Mouse (Mus musculus): ENCODE results near the gene Ifitm10.

DNA sequence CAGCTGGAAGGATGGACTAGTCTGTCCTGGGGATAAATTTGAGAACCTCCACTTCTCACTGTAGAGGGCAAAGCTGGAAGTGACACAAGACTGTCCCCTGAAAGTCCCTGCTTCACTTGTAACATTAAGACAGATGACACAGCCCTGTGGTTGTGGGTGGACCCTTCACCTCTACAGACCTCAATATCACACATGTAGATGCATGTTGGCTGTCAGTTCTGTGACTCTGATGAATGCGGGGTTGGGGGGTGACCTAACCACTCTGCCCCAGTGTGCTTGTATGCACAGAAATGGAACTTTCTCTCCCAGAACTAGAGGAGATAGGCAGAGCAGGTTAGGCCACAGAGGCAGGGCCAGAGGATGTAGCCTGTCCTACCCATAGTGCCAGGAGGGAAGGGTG is 23.1 kb upstream of the Ifitm10 start:
- no peak for TF ChIP-seq EP300 (IDR thresholded peaks at IDR 0.05)
- TF ChIP-seq CTCF (IDR thresholded peaks at IDR 0.05): no peak

Measured in lung, postnatal 0 days (tissue).